Mouse (Mus musculus) ES-Bruce4 (cell line): ENCODE results near the gene Mrpl51. TPM values are rescaled to one million over a fixed set of nuclear protein-coding genes. Genes with fewer than 3 reads are reported as not detected.

Experiments used
- H3K27ac ChIP-seq: 2 replicates; pipeline ENCODE4 v1.5.1; 2012; ENCODE audit warnings: low read length, inconsistent platforms; ENCODE audit not compliant: insufficient read depth
- H3K27me3 ChIP-seq: 2 replicates; pipeline ENCODE4 v1.6.1; 2012; ENCODE audit warnings: mild to moderate bottlenecking, low read length, inconsistent platforms; ENCODE audit not compliant: control insufficient read depth, poor library complexity, insufficient read depth, severe bottlenecking
- H3K36me3 ChIP-seq: 2 replicates; pipeline ENCODE4 v1.6.1; 2012; ENCODE audit warnings: inconsistent platforms, mild to moderate bottlenecking, low read length, moderate library complexity; ENCODE audit not compliant: control insufficient read depth, poor library complexity, insufficient read depth, severe bottlenecking
- H3K4me1 ChIP-seq: one replicate; pipeline ENCODE4 v1.8.1; 2011; ENCODE audit warnings: low read length; ENCODE audit not compliant: control insufficient read depth, insufficient read depth
- H3K4me3 ChIP-seq: 2 replicates; pipeline ENCODE4 v1.5.1; 2011; ENCODE audit warnings: low read depth, mild to moderate bottlenecking, low read length
- H3K9ac ChIP-seq: 2 replicates; pipeline ENCODE4 v1.6.1; 2012; ENCODE audit warnings: low read depth, mild to moderate bottlenecking, inconsistent platforms; ENCODE audit not compliant: poor library complexity, severe bottlenecking
- H3K9me3 ChIP-seq: replicated peaks from 2 replicates; pipeline ENCODE4 v1.6.1; 2012; ENCODE audit warnings: mild to moderate bottlenecking, low read length, inconsistent platforms; ENCODE audit not compliant: control insufficient read depth, poor library complexity, insufficient read depth, severe bottlenecking
- CTCF ChIP-seq: IDR thresholded peaks from one replicate; pipeline ENCODE4 v1.8.1; 2011; ENCODE audit warnings: low read depth, low read length
- EP300 ChIP-seq: IDR thresholded peaks from 2 replicates; pipeline ENCODE4 v1.6.1; 2011; ENCODE audit warnings: low read depth, low read length; ENCODE audit not compliant: insufficient read depth
- POLR2A ChIP-seq: IDR thresholded peaks from one replicate; pipeline ENCODE4 v1.8.1; 2011; ENCODE audit warnings: low read length; ENCODE audit not compliant: insufficient read depth
- polyA plus RNA-seq: library from polyadenylated mRNA; stranded (reverse); fragments of >200 nt; gene quantifications from 2 replicates; pipeline ENCODE4 v1.2.4, GENCODE M21; 2011; ENCODE audit warnings: low read depth; ENCODE audit not compliant: missing spikeins, insufficient read depth, insufficient read length

Mrpl51 gene
- polyA plus RNA-seq, 1 experiment, result 113 TPM

- H3K9me3 ChIP-seq, result no peaks in the 10 kb centered on the region
- H3K36me3 ChIP-seq, result no peaks in the 10 kb centered on the region
- TF ChIP-seq EP300 (no peak), CTCF (no peak), POLR2A (no peak)
- no peaks in the 10 kb centered on the region for H3K4me1 ChIP-seq
- no peak overlapping the region for H3K9ac ChIP-seq
- H3K27ac ChIP-seq, result no peak overlapping the region
- H3K27me3 ChIP-seq, result no peaks in the 10 kb centered on the region
- H3K4me3 ChIP-seq, result no peak overlapping the region
Observed at GRCm38 (mm10) chr6:125233816-125234519, 42.4 kb downstream of the Mrpl51 start.

- Histone ChIP-seq H3K9ac (no peak overlapping the region), H3K4me3 (no peak overlapping the region), H3K27me3 (no peaks in the 10 kb centered on the region), H3K9me3 (no peaks in the 10 kb centered on the region), H3K27ac (no peak overlapping the region), H3K36me3 (no peaks in the 10 kb centered on the region), H3K4me1 (no peaks in the 10 kb centered on the region)
- TF ChIP-seq POLR2A (no peak), CTCF (no peak), EP300 (no peak)
Observed at GRCm38 (mm10) chr6:125234520-125234828, 42.9 kb downstream of the Mrpl51 start.

GRCm38 (mm10) chr6:125236341-125236740 lies 44.7 kb downstream of the Mrpl51 start:
- H3K36me3 ChIP-seq, result no peaks in the 10 kb centered on the region
- H3K27me3 ChIP-seq, result no peaks in the 10 kb centered on the region
- no peak for TF ChIP-seq CTCF
- TF ChIP-seq POLR2A, result no peak
- no peak for TF ChIP-seq EP300
- H3K9me3 ChIP-seq, result no peaks in the 10 kb centered on the region
- H3K9ac ChIP-seq, result no peak overlapping the region
- no peak overlapping the region for H3K27ac ChIP-seq
- no peak overlapping the region for H3K4me3 ChIP-seq
- H3K4me1 ChIP-seq, result no peaks in the 10 kb centered on the region

DNA sequence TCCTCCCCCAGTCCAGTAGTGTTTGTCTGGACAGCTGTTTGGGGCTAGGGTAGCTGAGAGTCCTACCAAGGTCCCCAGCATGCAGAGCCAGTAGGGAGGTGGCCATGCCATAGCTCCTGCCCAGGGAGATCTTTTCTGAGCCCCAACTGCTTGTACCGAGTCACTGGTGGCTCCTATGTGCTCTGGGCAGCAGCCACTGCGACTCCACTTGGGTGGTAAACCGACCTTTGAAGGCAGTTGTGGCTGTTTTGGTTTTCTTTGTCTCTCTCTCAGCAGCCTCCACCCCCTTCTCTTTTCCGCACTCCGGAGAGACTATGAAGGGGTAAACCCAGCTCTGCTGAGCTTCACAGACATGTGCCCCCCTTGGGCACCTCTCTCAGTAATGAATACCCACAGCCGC lies 45.2 kb downstream of the Mrpl51 start, which contains the start of gene Cd27:
Gene Cd27 (minus strand): TSS at position 229 of the 400 bp plus-strand sequence.
- no peak for TF ChIP-seq EP300
- TF ChIP-seq CTCF, result no peak
- no peak for TF ChIP-seq POLR2A
- H3K4me3 ChIP-seq, result no peak within 1 kb of the TSS
- no peaks in the 10 kb centered on the region for H3K4me1 ChIP-seq
- H3K36me3 ChIP-seq, result no peaks in the 10 kb centered on the region
- no peak within 1 kb of the TSS for H3K9ac ChIP-seq
- H3K27me3 ChIP-seq, result no peaks in the 10 kb centered on the region
- no peaks in the 10 kb centered on the region for H3K9me3 ChIP-seq
- no peak within 1 kb of the TSS for H3K27ac ChIP-seq

DNA sequence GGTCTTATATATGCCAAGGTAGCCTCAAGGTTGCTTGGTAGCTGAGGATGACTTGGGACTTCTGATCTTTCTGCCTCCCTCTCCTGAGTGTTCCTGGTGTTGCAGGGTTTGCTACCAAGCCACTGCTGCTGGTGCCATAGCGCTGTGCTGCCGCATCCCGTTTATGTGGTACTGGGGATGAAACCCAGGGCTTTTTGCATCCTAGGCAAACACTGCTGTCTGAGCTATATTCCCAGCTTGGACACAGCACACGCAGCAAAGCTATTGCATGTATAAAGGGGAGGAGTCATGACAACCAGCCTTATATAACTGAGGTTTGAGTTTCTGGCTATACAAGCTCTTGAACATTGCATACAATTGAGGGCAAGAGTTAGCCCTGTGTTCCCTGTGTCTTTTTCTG lies 45.8 kb downstream of the Mrpl51 start:
- H3K4me1 ChIP-seq, result no peaks in the 10 kb centered on the region

DNA sequence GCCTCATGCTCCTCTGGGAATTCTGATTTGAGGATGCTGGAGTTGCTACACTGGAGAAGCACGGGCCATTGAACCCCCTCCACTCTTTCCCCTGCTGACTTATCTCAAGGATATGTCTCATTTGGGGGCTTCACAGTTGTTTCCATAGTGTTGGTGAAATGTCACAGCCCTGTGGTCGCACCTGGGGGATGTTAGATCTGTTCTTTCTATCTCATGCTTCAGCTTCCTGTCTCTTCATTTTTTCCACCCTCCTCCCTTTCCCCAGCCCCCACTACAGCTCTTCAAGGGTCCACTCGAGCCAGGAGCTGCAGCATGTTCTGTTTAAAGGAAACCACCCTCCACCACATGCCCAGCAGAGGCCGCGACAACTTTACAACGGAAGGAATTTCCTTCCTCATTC lies 46.8 kb downstream of the Mrpl51 start:
- Histone ChIP-seq H3K9ac (no peak overlapping the region), H3K27ac (no peak overlapping the region)

More for the DNA sequence above, 45.8 kb downstream of the Mrpl51 start:
- Histone ChIP-seq H3K4me3 (no peak overlapping the region), H3K27ac (no peak overlapping the region), H3K9ac (no peak overlapping the region), H3K27me3 (no peaks in the 10 kb centered on the region), H3K36me3 (no peaks in the 10 kb centered on the region), H3K9me3 (no peaks in the 10 kb centered on the region)
- TF ChIP-seq CTCF (no peak), POLR2A (no peak), EP300 (no peak)

More for the DNA sequence above, 46.8 kb downstream of the Mrpl51 start:
- H3K4me1 ChIP-seq, result no peaks in the 10 kb centered on the region
- no peak for TF ChIP-seq EP300
- TF ChIP-seq POLR2A, result no peak
- TF ChIP-seq CTCF, result no peak
- H3K36me3 ChIP-seq, result no peaks in the 10 kb centered on the region
- H3K4me3 ChIP-seq, result no peak overlapping the region
- no peaks in the 10 kb centered on the region for H3K9me3 ChIP-seq
- H3K27me3 ChIP-seq, result no peaks in the 10 kb centered on the region
